Mouse (Mus musculus) midbrain, postnatal 0 days (tissue): ENCODE results near the gene Klc1. TPM values are rescaled to one million over a fixed set of nuclear protein-coding genes. Genes with fewer than 3 reads are reported as not detected.
A peak's percentile ranks its signal among the peaks of the same experiment; 100 is the strongest.

Experiments
- ATAC-seq: fragments of 200-750 bp; cut with Nextera tagmentation; 2 replicates; pipeline ENCODE4 v1.8.0; 2017; ENCODE audit warnings: moderate number of reproducible peaks, mild to moderate bottlenecking, moderate TSS enrichment, moderate library complexity; ENCODE audit not compliant: low FRiP score
- DNase-seq: peaks from one replicate; pipeline ENCODE4 v3.0.0-alpha.2; 2015; ENCODE audit warnings: low spot score
- H3K27ac ChIP-seq: fragments of 300-500 bp; sonication (generic); 2 replicates; pipeline ENCODE4 v1.5.1; 2014; ENCODE audit warnings: low read depth, mild to moderate bottlenecking, low read length, mixed read lengths
- H3K27me3 ChIP-seq: fragments of 300-500 bp; sonication (generic); 2 replicates; pipeline ENCODE4 v1.6.1; 2014; ENCODE audit warnings: low read length, control low read depth, mixed read lengths; ENCODE audit not compliant: insufficient read depth
- H3K36me3 ChIP-seq: fragments of 300-500 bp; sonication (generic); 2 replicates; pipeline ENCODE4 v1.6.1; 2014; ENCODE audit warnings: low read length, control low read depth, mixed read lengths; ENCODE audit not compliant: insufficient read depth
- H3K4me1 ChIP-seq: fragments of 300-500 bp; sonication (generic); 2 replicates; pipeline ENCODE4 v1.6.1; 2014; ENCODE audit warnings: mild to moderate bottlenecking, control low read depth, antibody characterized with exemption, low read length, mixed read lengths; ENCODE audit not compliant: insufficient read depth
- H3K4me2 ChIP-seq: fragments of 300-500 bp; sonication (generic); 2 replicates; pipeline ENCODE4 v1.6.1; 2014; ENCODE audit warnings: low read depth, mild to moderate bottlenecking, low read length, mixed read lengths; ENCODE audit not compliant: poor library complexity, severe bottlenecking
- H3K4me3 ChIP-seq: fragments of 300-500 bp; sonication (generic); 2 replicates; pipeline ENCODE4 v1.5.1; 2014; ENCODE audit warnings: low read depth, mild to moderate bottlenecking, low read length, moderate library complexity
- H3K9ac ChIP-seq: fragments of 300-500 bp; sonication (generic); replicated peaks from 2 replicates; pipeline ENCODE4 v1.6.1; 2014; ENCODE audit warnings: mild to moderate bottlenecking, low read length, moderate library complexity, mixed read lengths; ENCODE audit not compliant: poor library complexity, severe bottlenecking
- H3K9me3 ChIP-seq: fragments of 300-500 bp; sonication (generic); 2 replicates; pipeline ENCODE4 v1.6.1; 2016; ENCODE audit warnings: low read length, control low read depth
- CTCF ChIP-seq: IDR thresholded peaks from 2 replicates; pipeline ENCODE4 v1.5.1; 2016; ENCODE audit warnings: antibody characterized with exemption, mild to moderate bottlenecking
- WGBS: fragments of 180-500 bp; shearing (Covaris S2); extraction: QIAGEN DNeasy Blood & Tissue Kit; methylation state at CpG from one replicate; pipeline ENCODE4 v1.1.7; 2014; 5-methylcytosine and 5-hydroxymethylcytosine counted together
- polyA plus RNA-seq: library from polyadenylated mRNA; unstranded; fragments of >200 nt; fragmentation: Nextera tagmentation; extraction: Ambion mirVana; gene quantifications from 2 replicates; pipeline ENCODE4 v1.2.1, GENCODE M21; 2015
- total RNA-seq: library from RNA; depleted of rRNA; stranded (reverse); fragments of >200 nt; gene quantifications from 2 replicates; pipeline ENCODE4 v1.2.3, GENCODE M21; 2014

The Klc1 gene
- total and polyA plus RNA-seq, 2 experiments from 2014 or later = 509 to 653 TPM

DNA sequence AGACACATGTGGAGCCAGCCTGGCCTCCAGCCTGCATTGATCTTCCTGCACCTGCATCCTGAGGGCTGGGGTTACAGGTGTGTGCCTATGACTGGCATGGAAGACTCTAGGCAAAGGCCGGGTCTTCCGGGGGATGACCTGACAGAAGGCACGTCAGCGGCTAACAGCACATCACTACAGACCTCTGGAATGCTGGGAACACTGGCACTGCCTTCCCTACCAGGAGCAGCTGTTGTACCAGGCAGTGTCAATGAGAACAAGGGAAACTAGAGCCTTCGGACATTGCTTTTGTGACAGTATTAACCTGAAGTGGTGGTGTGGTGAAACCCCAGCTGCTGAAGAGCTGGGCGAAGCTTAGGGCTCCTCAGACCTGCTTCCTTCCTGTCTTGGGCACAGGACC, 50.1 kb downstream of the Klc1 start:
- H3K36me3 ChIP-seq = peaks cover 23% of the 10 kb centered on the region
- no peaks in the 10 kb centered on the region for H3K27me3 ChIP-seq
- H3K9ac ChIP-seq = no peak overlapping the region
- no peak for ATAC-seq
- H3K4me3 ChIP-seq = no peak overlapping the region
- TF ChIP-seq CTCF = no peak
- no peak overlapping the region for H3K4me2 ChIP-seq
- H3K9me3 ChIP-seq = no peaks in the 10 kb centered on the region
- no peak overlapping the region for H3K27ac ChIP-seq
- 90% methylated on average over 6 of the region's 6 CpGs for WGBS
- DNase-seq = no peak
- peaks cover 4% of the 10 kb centered on the region; the same call in 1 of the 2 replicates for H3K4me1 ChIP-seq

DNA sequence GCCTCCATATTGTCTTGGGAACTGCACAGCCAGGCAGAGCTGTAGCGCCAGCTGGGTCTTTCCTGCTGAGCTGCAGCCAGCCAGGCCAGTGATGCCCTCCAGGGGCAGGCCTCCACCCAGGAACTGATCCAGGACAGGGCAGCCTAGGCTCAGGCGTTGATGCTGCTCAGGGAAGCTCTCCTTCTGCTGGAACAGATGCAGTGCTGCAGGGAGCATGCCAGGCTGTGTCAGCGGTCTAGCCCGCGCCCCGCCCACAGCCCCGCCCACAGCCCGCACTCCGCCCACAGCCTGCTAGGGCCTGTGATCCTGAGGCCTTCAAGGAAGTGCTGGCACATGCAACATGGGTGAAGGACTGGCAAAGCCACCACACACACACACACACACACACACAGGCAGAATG, 51.1 kb downstream of the Klc1 start:
- TF ChIP-seq CTCF = peak; percentile 44
- ATAC-seq (0 out of 2 replicates have a peak, but pooled peaks have one; percentile 5), DNase-seq (peak; percentile 78)
- peak overlapping the region; percentile 34; the same call in 1 of the 2 replicates for H3K27ac ChIP-seq
- H3K4me3 ChIP-seq = no peak overlapping the region
- peak overlapping the region; percentile 39 for H3K9ac ChIP-seq
- H3K9me3 ChIP-seq = no peaks in the 10 kb centered on the region
- H3K4me1 ChIP-seq = peaks cover 4% of the 10 kb centered on the region; the same call in 1 of the 2 replicates
- H3K36me3 ChIP-seq = peaks cover 17% of the 10 kb centered on the region
- 2% methylated on average over 9 of the region's 9 CpGs for WGBS
- no peak overlapping the region for H3K4me2 ChIP-seq
- H3K27me3 ChIP-seq = no peaks in the 10 kb centered on the region

GRCm38 (mm10) chr12:111812075-111812474, 53.4 kb downstream of the Klc1 start:
- Histone ChIP-seq H3K4me1 (peaks cover 4% of the 10 kb centered on the region; the same call in 1 of the 2 replicates), H3K4me3 (no peak overlapping the region), H3K36me3 (peaks cover 9% of the 10 kb centered on the region), H3K4me2 (no peak overlapping the region), H3K9ac (no peak overlapping the region), H3K27ac (no peak overlapping the region), H3K27me3 (no peaks in the 10 kb centered on the region), H3K9me3 (no peaks in the 10 kb centered on the region)
- ATAC-seq (no peak), DNase-seq (no peak)
- WGBS = 82% methylated on average over 13 of the region's 13 CpGs
- no peak for TF ChIP-seq CTCF

GRCm38 (mm10) chr12:111812611-111813010, 54.0 kb downstream of the Klc1 start:
- no peak for ATAC-seq
- H3K4me2 ChIP-seq = no peak overlapping the region
- no peak for DNase-seq
- peaks cover 7% of the 10 kb centered on the region for H3K36me3 ChIP-seq
- H3K4me3 ChIP-seq = peak overlapping the region; percentile 83; the same call in 1 of the 2 replicates
- peaks cover 4% of the 10 kb centered on the region; the same call in 1 of the 2 replicates for H3K4me1 ChIP-seq
- no peaks in the 10 kb centered on the region for H3K27me3 ChIP-seq
- no peaks in the 10 kb centered on the region for H3K9me3 ChIP-seq
- TF ChIP-seq CTCF = no peak
- no peak overlapping the region for H3K27ac ChIP-seq
- H3K9ac ChIP-seq = no peak overlapping the region
- 72% methylated on average over 12 of the region's 12 CpGs for WGBS

- Histone ChIP-seq H3K4me3 (peak overlapping the region; percentile 83), H3K27me3 (no peaks in the 10 kb centered on the region), H3K4me1 (peaks cover 4% of the 10 kb centered on the region; the same call in 1 of the 2 replicates), H3K9me3 (no peaks in the 10 kb centered on the region), H3K4me2 (peak overlapping the region; percentile 70), H3K9ac (0 out of 2 replicates have a peak overlapping the region, but pooled peaks have one; percentile 42), H3K27ac (no peak overlapping the region), H3K36me3 (0 out of 2 replicates have a peak, but pooled peaks cover 2% of the 10 kb centered on the region)
- DNase-seq (no peak), ATAC-seq (no peak)
- 3% methylated on average over 27 of the region's 27 CpGs for whole genome bisulfite sequencing
- TF ChIP-seq CTCF = no peak
Measured at GRCm38 (mm10) chr12:111813111-111813765, 54.6 kb downstream of the Klc1 start.
